Mouse (Mus musculus) yolk sac, embryonic 10.5 days (tissue): ENCODE measurements at regions not wholly inside any gene's neighbourhood (a gene's known extent, or its start where the extent isn't known, plus 50 kb on each side); places are given as distances from the start of the nearest gene placed in this dataset.

Source experiments
- DNase-seq: peaks from one replicate; pipeline ENCODE4 v3.0.0-alpha.2; 2017; ENCODE audit warnings: low spot score

GRCm38 (mm10) chr3:143806940-143807339 is 398.1 kb downstream of the Lmo4 start:
- peak; percentile 7 for DNase-seq

- DNase-seq, result no peak
Measured at GRCm38 (mm10) chr3:143797850-143798249, 407.2 kb downstream of the Lmo4 start.

- no peak for DNase-seq
Measured at GRCm38 (mm10) chr3:143790905-143791304, 414.1 kb downstream of the Lmo4 start.

GRCm38 (mm10) chr3:143789932-143790570 is 415.0 kb downstream of the Lmo4 start:
- no peak for DNase-seq

GRCm38 (mm10) chr3:143786889-143787288 is 418.1 kb downstream of the Lmo4 start:
- DNase-seq, result no peak

GRCm38 (mm10) chr3:143784353-143784791 is 420.6 kb downstream of the Lmo4 start:
- DNase-seq, result no peak

GRCm38 (mm10) chr3:143778161-143778560 is 426.9 kb downstream of the Lmo4 start:
- no peak for DNase-seq

- DNase-seq, result peak; percentile 21
Measured at GRCm38 (mm10) chr3:143759337-143759736, 445.7 kb downstream of the Lmo4 start.

GRCm38 (mm10) chr3:143753197-143753596 is 451.8 kb downstream of the Lmo4 start:
- DNase-seq, result no peak

- DNase-seq, result no peak
Measured at GRCm38 (mm10) chr3:143752660-143753059, 452.4 kb downstream of the Lmo4 start.

GRCm38 (mm10) chr3:143750128-143750527 is 454.9 kb downstream of the Lmo4 start:
- no peak for DNase-seq

GRCm38 (mm10) chr3:143743649-143744048 is 461.4 kb downstream of the Lmo4 start:
- DNase-seq, result no peak

GRCm38 (mm10) chr3:143742786-143743571 is 462.0 kb downstream of the Lmo4 start:
- peak; percentile 72 for DNase-seq

- DNase-seq, result no peak
Measured at GRCm38 (mm10) chr3:143738676-143739075, 466.3 kb downstream of the Lmo4 start.

- no peak for DNase-seq
Measured at GRCm38 (mm10) chr3:143737844-143738243, 467.2 kb downstream of the Lmo4 start.

GRCm38 (mm10) chr3:143736651-143737398 is 468.2 kb downstream of the Lmo4 start:
- no peak for DNase-seq

- no peak for DNase-seq
Measured at GRCm38 (mm10) chr3:143734791-143735190, 470.2 kb downstream of the Lmo4 start.

- DNase-seq, result no peak
Measured at GRCm38 (mm10) chr3:143732966-143733725, 471.9 kb downstream of the Lmo4 start.

- DNase-seq, result no peak
Measured at GRCm38 (mm10) chr3:143729473-143730076, 475.4 kb downstream of the Lmo4 start.

- DNase-seq, result no peak
Measured at GRCm38 (mm10) chr3:143722571-143722970, 482.4 kb downstream of the Lmo4 start.

GRCm38 (mm10) chr3:143722082-143722481 is 482.9 kb downstream of the Lmo4 start:
- DNase-seq, result no peak

- DNase-seq, result no peak
Measured at GRCm38 (mm10) chr3:143713183-143713582, 491.8 kb downstream of the Lmo4 start.
